Mouse (Mus musculus) myocyte (in vitro differentiated cells): ENCODE results near the gene Fut11.
A peak's percentile ranks its signal among the peaks of the same experiment; 100 is the strongest.

Source experiments
- CEBPB ChIP-seq: IDR thresholded peaks from 2 replicates; pipeline ENCODE4 v1.6.1; 2011; ENCODE audit warnings: mild to moderate bottlenecking, moderate library complexity; ENCODE audit not compliant: poor library complexity, insufficient read depth, severe bottlenecking
- E2F4 ChIP-seq: IDR thresholded peaks from one replicate; pipeline ENCODE4 v1.6.1; 2011; ENCODE audit warnings: mild to moderate bottlenecking, control low read depth, moderate library complexity; ENCODE audit not compliant: insufficient read depth
- MAX ChIP-seq: IDR thresholded peaks from one replicate; pipeline ENCODE4 v1.6.1; 2011; ENCODE audit warnings: low read depth, mild to moderate bottlenecking, control low read depth
- MYOD1 ChIP-seq, 3 experiments: IDR thresholded peaks; one replicate each; pipeline ENCODE4 v1.6.1; 2011; ENCODE audit warnings: control low read depth in 2 of 3, low read depth in 2 of 3, mild to moderate bottlenecking in 2 of 3, moderate library complexity in 1 of 3; ENCODE audit not compliant: insufficient read length in 2 of 3, control insufficient read depth in 1 of 3
- MYOG ChIP-seq, 3 experiments: IDR thresholded peaks; one replicate each; pipeline ENCODE4 v1.6.1; 2011; ENCODE audit warnings: control low read depth in 2 of 3, low read depth in 2 of 3, mild to moderate bottlenecking in 2 of 3; ENCODE audit not compliant: insufficient read length in 2 of 3, control insufficient read depth in 1 of 3, insufficient read depth in 1 of 3
- POLR2A ChIP-seq: IDR thresholded peaks from one replicate; pipeline ENCODE4 v1.6.1; 2011; ENCODE audit warnings: low read depth, mild to moderate bottlenecking, control low read depth, moderate library complexity; ENCODE audit not compliant: insufficient read length
- POLR2AphosphoS2 ChIP-seq: IDR thresholded peaks from one replicate; pipeline ENCODE4 v1.6.1; 2011; ENCODE audit warnings: low read depth, control low read depth; ENCODE audit not compliant: insufficient read length
- TCF12 ChIP-seq: IDR thresholded peaks from one replicate; pipeline ENCODE4 v1.6.1; 2011; ENCODE audit warnings: mild to moderate bottlenecking, control low read depth; ENCODE audit not compliant: poor library complexity, insufficient read depth, severe bottlenecking
- USF1 ChIP-seq: IDR thresholded peaks from one replicate; pipeline ENCODE4 v1.6.1; 2011; ENCODE audit warnings: low read depth, mild to moderate bottlenecking, control low read depth, moderate library complexity

DNA sequence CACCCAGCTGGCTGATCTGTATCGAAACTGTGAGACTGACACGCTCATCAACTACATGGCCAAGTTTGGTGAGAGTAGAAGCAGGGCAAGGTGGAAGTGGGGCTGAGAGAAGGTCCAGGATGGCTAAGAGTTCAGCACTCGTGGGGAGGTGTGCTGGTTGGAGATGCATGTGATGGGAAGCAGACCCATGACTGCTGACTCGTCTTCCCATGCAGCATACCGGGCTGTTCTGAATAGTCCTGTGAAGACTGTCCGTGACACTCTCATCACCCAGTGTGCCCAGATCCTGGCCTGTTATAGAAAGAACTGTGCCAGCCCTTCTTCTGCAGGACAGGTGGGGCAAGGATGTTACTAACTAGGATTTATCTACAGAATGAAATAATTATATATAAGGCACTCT lies 3.0 kb upstream of the Fut11 start:
- TF ChIP-seq CEBPB (no peak), USF1 (no peak), POLR2A (peak; percentile 26), MAX (no peak), MYOD1 (IDR thresholded peaks at IDR 0.05; ENCODE audit: control insufficient read depth in 1 of 3, insufficient read length in 2 of 3, low read depth in 2 of 3) (no peak), E2F4 (no peak), TCF12 (no peak), POLR2AphosphoS2 (peak; percentile 62), MYOG (IDR thresholded peaks at IDR 0.05; ENCODE audit: control insufficient read depth in 1 of 3, insufficient read depth in 1 of 3, insufficient read length in 2 of 3, low read depth in 2 of 3) (no peak)
